ENCODE assay signal across 19 mouse cellular contexts in genomic region chr1:128477653-128478052, GRCm38 (mm10).
"Had no signal": no experiment of that assay in that cellular context is flagged by ENCODE, and none has a peak within 500 bp of the region (broad histone marks: within the 10 kb centered on the region; RNA-seq: fewer than 3 reads in every experiment).

No protein-coding gene starts in this region.

- H3K9ac ChIP-seq: liver, embryonic 15.5 days; neural tube, embryonic 12.5 days; neural tube, embryonic 15.5 days; stomach, embryonic 15.5 days had no signal

- H3K36me3 ChIP-seq: liver, embryonic 15.5 days; neural tube, embryonic 12.5 days; neural tube, embryonic 15.5 days; stomach, embryonic 15.5 days had no signal

- H3K4me2 ChIP-seq: liver, embryonic 11.5 days; liver, embryonic 15.5 days; midbrain, embryonic 11.5 days; neural tube, embryonic 12.5 days; neural tube, embryonic 15.5 days; stomach, embryonic 15.5 days had no signal

- H3K27ac ChIP-seq: layer of hippocampus, adult 2 months; liver, embryonic 15.5 days; neural tube, embryonic 12.5 days; neural tube, embryonic 15.5 days; stomach, embryonic 15.5 days had no signal

- H3K9me3 ChIP-seq: liver, embryonic 15.5 days; megakaryocyte, embryonic 14.5 days; neural tube, embryonic 12.5 days; neural tube, embryonic 15.5 days; stomach, embryonic 15.5 days had no signal

- H3K4me1 ChIP-seq: liver, embryonic 15.5 days had no signal

- H3K4me3 ChIP-seq: layer of hippocampus, adult 2 months; liver, embryonic 15.5 days; megakaryocyte, embryonic 14.5 days; neural tube, embryonic 12.5 days; neural tube, embryonic 15.5 days; stomach, embryonic 15.5 days had no signal

- H3K27me3 ChIP-seq: megakaryocyte, embryonic 14.5 days; neural tube, embryonic 12.5 days; neural tube, embryonic 15.5 days; stomach, embryonic 15.5 days had no signal

- DNase-seq: kidney, adult 18-20 months; kidney, postnatal 14 days; kidney, postnatal 4 days; layer of hippocampus, adult 9-11 months; lung, adult 18-20 months; lung, postnatal 14 days; lung, postnatal 4 days; midbrain, embryonic 14.5 days; retina, postnatal 1 day; right cerebral cortex, postnatal 25 days; spleen, adult 18-20 months had no signal
